Mouse (Mus musculus) heart, embryonic 14.5 days (tissue): ENCODE results near the gene Swi5. TPM values are rescaled to one million over a fixed set of nuclear protein-coding genes. Genes with fewer than 3 reads are reported as not detected.

ENCODE experiments used
- ATAC-seq: fragments of 200-750 bp; cut with Nextera tagmentation; 2 replicates; pipeline ENCODE4 v1.8.0; 2017; ENCODE audit warnings: low read depth, moderate TSS enrichment; ENCODE audit not compliant: insufficient number of reproducible peaks, insufficient read depth, low FRiP score
- H3K27ac ChIP-seq, 2 experiments: fragments of 200-500 bp in 1 of 2; fragments of 300-500 bp in 1 of 2; sonication (generic) in 1 of 2; replicated peaks in 1 of 2; 2 replicates each; pipeline ENCODE4 v1.5.1; 2012 to 2014; ENCODE audit warnings: low read depth in 2 of 2, low read length in 2 of 2, control low read depth in 1 of 2, mild to moderate bottlenecking in 1 of 2, mixed read lengths in 1 of 2; ENCODE audit not compliant: control insufficient read depth in 1 of 2, insufficient read depth in 1 of 2
- H3K27me3 ChIP-seq: fragments of 300-500 bp; sonication (generic); 2 replicates; pipeline ENCODE4 v1.6.1; 2014; ENCODE audit warnings: mild to moderate bottlenecking, low read length, control low read depth; ENCODE audit not compliant: control insufficient read depth, insufficient read depth
- H3K36me3 ChIP-seq: fragments of 300-500 bp; sonication (generic); 2 replicates; pipeline ENCODE4 v1.6.1; 2014; ENCODE audit warnings: mild to moderate bottlenecking, control low read depth, low read length, mixed read lengths; ENCODE audit not compliant: control insufficient read depth, insufficient read depth
- H3K4me1 ChIP-seq, 2 experiments: fragments of 200-500 bp in 1 of 2; fragments of 300-500 bp in 1 of 2; sonication (generic) in 1 of 2; 2 replicates each; pipeline ENCODE4 v1.6.1; 2012 to 2014; ENCODE audit warnings: low read length in 2 of 2, control low read depth in 1 of 2, mixed read lengths in 1 of 2; ENCODE audit not compliant: control insufficient read depth in 2 of 2, insufficient read depth in 2 of 2
- H3K4me2 ChIP-seq: fragments of 300-500 bp; sonication (generic); 2 replicates; pipeline ENCODE4 v1.6.1; 2014; ENCODE audit warnings: mild to moderate bottlenecking, low read length
- H3K4me3 ChIP-seq, 2 experiments: fragments of 200-500 bp in 1 of 2; fragments of 300-500 bp in 1 of 2; sonication (generic) in 1 of 2; 2 replicates each; pipeline ENCODE4 v1.5.1; 2012 to 2014; ENCODE audit warnings: low read length in 2 of 2, mild to moderate bottlenecking in 2 of 2, control low read depth in 1 of 2, low read depth in 1 of 2, moderate library complexity in 1 of 2; ENCODE audit not compliant: control insufficient read depth in 1 of 2, insufficient read depth in 1 of 2
- H3K9ac ChIP-seq: fragments of 300-500 bp; sonication (generic); 2 replicates; pipeline ENCODE4 v1.6.1; 2014; ENCODE audit warnings: mild to moderate bottlenecking, low read length
- H3K9me3 ChIP-seq: fragments of 300-500 bp; sonication (generic); 2 replicates; pipeline ENCODE4 v1.6.1; 2016; ENCODE audit warnings: low read length, control low read depth; ENCODE audit not compliant: control insufficient read depth
- WGBS: fragments of 180-500 bp; shearing (Covaris S2); extraction: QIAGEN DNeasy Blood & Tissue Kit; methylation state at CpG from one replicate; pipeline ENCODE4 v1.1.7; 2014; 5-methylcytosine and 5-hydroxymethylcytosine counted together
- polyA plus RNA-seq: library from polyadenylated mRNA; unstranded; fragments of >200 nt; fragmentation: Nextera tagmentation; extraction: Ambion mirVana; gene quantifications from 2 replicates; pipeline ENCODE4 v1.2.1, GENCODE M21; 2014

The Swi5 gene
- polyA plus RNA-seq, 1 experiment from 2014 or later, result 129 TPM

GRCm38 (mm10) chr2:32310096-32310845 lies 22.4 kb upstream of the Swi5 start:
- no peak overlapping the region for H3K4me3 ChIP-seq
- peaks cover 39% of the 10 kb centered on the region for H3K36me3 ChIP-seq
- H3K27ac ChIP-seq, result no peak overlapping the region
- peaks cover 9 to 15% of the 10 kb centered on the region in 2 experiments for H3K4me1 ChIP-seq
- no peak for ATAC-seq
- WGBS, result 86% methylated on average over 18 of the region's 18 CpGs
- no peak overlapping the region for H3K4me2 ChIP-seq
- H3K9ac ChIP-seq, result no peak overlapping the region; the same call in 1 of the 2 replicates
- H3K9me3 ChIP-seq, result no peaks in the 10 kb centered on the region
- H3K27me3 ChIP-seq, result peaks cover 15% of the 10 kb centered on the region

- Histone ChIP-seq H3K4me1 (peaks cover 6 to 15% of the 10 kb centered on the region in 2 experiments; a peak in 3 of 4 replicates), H3K36me3 (peaks cover 52% of the 10 kb centered on the region), H3K4me2 (no peak overlapping the region)
Observed at GRCm38 (mm10) chr2:32308870-32309568, 21.1 kb upstream of the Swi5 start.

GRCm38 (mm10) chr2:32307941-32308760 lies 20.3 kb upstream of the Swi5 start:
- H3K4me1 ChIP-seq, result peaks cover 6 to 15% of the 10 kb centered on the region in 2 experiments; a peak in 3 of 4 replicates
- H3K9me3 ChIP-seq, result no peaks in the 10 kb centered on the region
- WGBS, result 51% methylated on average over 8 of the region's 8 CpGs
- H3K9ac ChIP-seq, result no peak overlapping the region
- no peak overlapping the region for H3K27ac ChIP-seq
- H3K36me3 ChIP-seq, result peaks cover 60% of the 10 kb centered on the region
- H3K27me3 ChIP-seq, result 0 out of 2 replicates have a peak, but pooled peaks cover 11% of the 10 kb centered on the region
- H3K4me2 ChIP-seq, result no peak overlapping the region
- ATAC-seq, result no peak
- H3K4me3 ChIP-seq, result no peak overlapping the region

More at GRCm38 (mm10) chr2:32308870-32309568, 21.1 kb upstream of the Swi5 start:
- WGBS, result 87% methylated on average over 16 of the region's 16 CpGs
- 0 out of 2 replicates have a peak, but pooled peaks cover 11% of the 10 kb centered on the region for H3K27me3 ChIP-seq
- H3K9me3 ChIP-seq, result no peaks in the 10 kb centered on the region
- no peak overlapping the region for H3K9ac ChIP-seq
- H3K27ac ChIP-seq, result no peak overlapping the region
- ATAC-seq, result no peak
- no peak overlapping the region for H3K4me3 ChIP-seq

GRCm38 (mm10) chr2:32307247-32307798 lies 19.4 kb upstream of the Swi5 start:
- ATAC-seq, result no peak
- H3K9me3 ChIP-seq, result no peaks in the 10 kb centered on the region
- no peak overlapping the region for H3K27ac ChIP-seq
- H3K4me1 ChIP-seq, result peaks cover 6 to 13% of the 10 kb centered on the region in 2 experiments; a peak in 3 of 4 replicates
- no peak overlapping the region for H3K9ac ChIP-seq
- no peak overlapping the region for H3K4me2 ChIP-seq
- 0 out of 2 replicates have a peak, but pooled peaks cover 11% of the 10 kb centered on the region for H3K27me3 ChIP-seq
- peaks cover 69% of the 10 kb centered on the region for H3K36me3 ChIP-seq
- no peak overlapping the region for H3K4me3 ChIP-seq
- 84% methylated on average over 6 of the region's 6 CpGs for WGBS

GRCm38 (mm10) chr2:32306176-32306575 lies 18.3 kb upstream of the Swi5 start:
- Histone ChIP-seq H3K4me1 (peaks cover 0 to 1% of the 10 kb centered on the region in 2 experiments; a peak in 1 of 4 replicates), H3K36me3 (peaks cover 79% of the 10 kb centered on the region), H3K9me3 (no peaks in the 10 kb centered on the region), H3K4me2 (no peak overlapping the region), H3K27me3 (0 out of 2 replicates have a peak, but pooled peaks cover 4% of the 10 kb centered on the region), H3K9ac (no peak overlapping the region), H3K4me3 (no peak overlapping the region), H3K27ac (no peak overlapping the region)
- ATAC-seq, result no peak
- 83% methylated on average over 9 of the region's 9 CpGs for WGBS

GRCm38 (mm10) chr2:32305668-32306067 lies 17.8 kb upstream of the Swi5 start:
- 90% methylated on average over 5 of the region's 5 CpGs for WGBS
- no peak for ATAC-seq
- H3K4me2 ChIP-seq, result no peak overlapping the region
- H3K36me3 ChIP-seq, result peaks cover 84% of the 10 kb centered on the region
- no peaks in the 10 kb centered on the region for H3K4me1 ChIP-seq
- no peak overlapping the region for H3K9ac ChIP-seq
- no peaks in the 10 kb centered on the region for H3K9me3 ChIP-seq
- H3K27me3 ChIP-seq, result no peaks in the 10 kb centered on the region
- H3K27ac ChIP-seq, result no peak overlapping the region
- no peak overlapping the region for H3K4me3 ChIP-seq
